Mouse (Mus musculus): ENCODE measurements at regions not wholly inside any gene's neighbourhood (a gene's known extent, or its start where the extent isn't known, plus 50 kb on each side); places are given as distances from the start of the nearest gene placed in this dataset.

DNA sequence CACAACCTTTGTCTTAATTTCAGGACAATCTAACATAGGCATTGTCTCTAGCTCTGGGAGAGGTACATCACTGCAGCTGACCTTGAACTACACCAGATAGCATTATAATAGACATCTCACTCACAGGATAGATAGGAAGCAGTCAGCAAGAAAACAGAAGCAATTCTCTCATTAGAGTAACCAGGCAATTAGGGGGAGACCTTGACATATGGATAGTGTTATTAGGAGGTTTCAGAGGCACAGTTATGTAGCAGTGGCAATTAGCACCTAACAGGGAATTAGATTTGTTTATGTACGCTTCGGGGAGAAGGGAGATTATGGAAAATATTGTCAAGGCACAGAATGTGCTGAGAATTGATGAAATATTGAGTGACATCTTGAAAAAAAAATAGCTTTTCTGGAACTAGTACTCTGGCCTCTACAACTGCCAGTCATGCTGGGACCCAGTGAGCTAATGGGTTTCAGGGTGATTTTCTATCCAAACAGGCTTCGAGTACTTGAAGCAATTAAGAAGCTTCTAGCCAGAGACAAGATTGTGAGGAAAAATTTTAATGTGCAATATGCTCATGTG lies 216.8 kb upstream of the Aco1 start:
- TF ChIP-seq POLR2A (IDR thresholded peaks at IDR 0.05; ENCODE audit: borderline replicate concordance, low read depth, low read length) (no peak), CTCF (IDR thresholded peaks at IDR 0.05; ENCODE audit: low read depth, low read length) (no peak)

DNA sequence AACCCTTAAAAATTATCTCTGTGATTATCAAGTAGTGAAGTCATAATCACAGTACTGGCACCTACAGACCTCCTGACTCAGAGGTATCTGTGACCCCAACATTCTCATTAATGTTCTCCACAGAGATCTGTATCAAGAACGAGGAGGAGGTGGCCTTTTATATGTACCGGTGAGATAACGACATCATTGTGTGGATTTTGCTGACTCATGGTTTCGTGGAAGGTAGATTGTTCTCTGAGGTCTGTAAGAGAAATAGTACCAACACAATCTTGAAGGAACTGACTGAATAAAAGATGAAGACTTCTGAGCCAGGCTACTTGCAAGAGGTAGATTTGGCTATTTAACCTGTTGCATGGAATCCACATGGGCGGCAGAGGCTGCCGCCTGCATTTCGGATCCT lies 216.3 kb upstream of the Aco1 start:
- Histone ChIP-seq H3K4me1 (ENCODE audit: control insufficient read depth, insufficient read depth, low read length) (no peaks in the 10 kb centered on the region), H3K4me3 (ENCODE audit: insufficient read depth, low read length) (no peak overlapping the region), H3K27ac (ENCODE audit: insufficient read depth, low read depth, low read length) (no peak overlapping the region)
- TF ChIP-seq CTCF (IDR thresholded peaks at IDR 0.05; ENCODE audit: low read depth, low read length) (no peak), POLR2A (IDR thresholded peaks at IDR 0.05; ENCODE audit: borderline replicate concordance, low read depth, low read length) (no peak)

More for the DNA sequence above, 216.8 kb upstream of the Aco1 start:
- Histone ChIP-seq H3K4me1 (ENCODE audit: control insufficient read depth, insufficient read depth, low read length) (no peaks in the 10 kb centered on the region), H3K27ac (ENCODE audit: insufficient read depth, low read depth, low read length) (no peak overlapping the region), H3K4me3 (ENCODE audit: insufficient read depth, low read length) (no peak overlapping the region)

DNA sequence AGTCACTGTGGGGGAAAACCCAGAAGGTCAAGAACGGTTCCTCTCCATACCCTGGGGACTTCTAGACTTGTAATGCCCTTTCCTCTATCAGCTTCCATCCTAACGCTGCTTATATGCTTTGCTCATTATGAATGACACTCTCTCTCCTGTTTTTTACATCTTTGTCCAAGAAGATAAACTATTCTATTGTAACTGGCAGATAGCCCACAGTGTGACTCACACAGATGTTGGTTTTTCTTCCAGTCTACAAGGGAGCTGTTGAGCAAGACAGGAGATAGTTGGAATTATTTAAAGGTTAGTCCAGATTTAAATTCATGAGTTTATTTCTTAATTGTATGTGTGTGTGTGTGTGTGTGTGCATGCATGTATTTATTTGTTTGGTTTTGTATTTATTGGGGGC lies 214.4 kb upstream of the Aco1 start:
- no peak overlapping the region for H3K4me3 ChIP-seq (ENCODE audit: insufficient read depth, low read length)
- no peak overlapping the region for H3K27ac ChIP-seq (ENCODE audit: insufficient read depth, low read depth, low read length)
- H3K4me1 ChIP-seq (ENCODE audit: control insufficient read depth, insufficient read depth, low read length), result no peaks in the 10 kb centered on the region
- no peak for TF ChIP-seq CTCF (IDR thresholded peaks at IDR 0.05; ENCODE audit: low read depth, low read length)
- no peak for TF ChIP-seq POLR2A (IDR thresholded peaks at IDR 0.05; ENCODE audit: borderline replicate concordance, low read depth, low read length)

DNA sequence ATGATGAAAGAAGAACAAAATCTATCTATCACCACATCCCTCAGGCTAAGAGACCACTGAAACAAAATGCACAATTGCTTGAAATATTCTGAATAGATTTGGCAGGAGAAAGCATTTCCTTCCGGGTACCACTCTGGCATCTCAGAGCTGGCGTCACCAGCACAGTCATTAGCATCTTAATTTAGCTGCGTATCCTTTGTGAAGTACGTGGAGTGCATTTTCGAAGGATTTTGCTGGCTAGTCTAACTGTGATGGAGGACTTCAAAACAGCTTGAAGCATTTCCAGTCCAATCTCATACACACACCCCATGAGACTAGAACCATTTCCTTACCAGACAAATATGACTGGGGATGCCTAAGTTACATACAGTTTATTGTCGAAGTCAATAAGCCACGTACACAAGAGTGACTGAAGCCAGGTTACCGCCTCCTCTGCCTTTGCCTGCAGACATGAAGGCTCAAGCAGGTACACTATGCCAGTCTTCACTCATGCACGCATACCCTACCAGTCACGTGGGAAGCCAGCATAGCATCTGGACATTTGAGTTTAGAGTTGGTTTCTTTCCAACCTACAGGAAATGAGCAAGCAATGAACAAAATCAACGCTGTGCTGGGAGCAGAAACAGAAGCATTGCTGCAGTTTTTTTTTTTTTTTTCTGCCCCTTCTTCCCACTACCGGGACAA lies 208.7 kb upstream of the Aco1 start:
- Histone ChIP-seq H3K27ac (ENCODE audit: insufficient read depth, low read depth, low read length) (no peak overlapping the region), H3K4me3 (ENCODE audit: insufficient read depth, low read length) (no peak overlapping the region), H3K4me1 (ENCODE audit: control insufficient read depth, insufficient read depth, low read length) (no peaks in the 10 kb centered on the region)
- TF ChIP-seq CTCF (IDR thresholded peaks at IDR 0.05; ENCODE audit: low read depth, low read length), result no peak

DNA sequence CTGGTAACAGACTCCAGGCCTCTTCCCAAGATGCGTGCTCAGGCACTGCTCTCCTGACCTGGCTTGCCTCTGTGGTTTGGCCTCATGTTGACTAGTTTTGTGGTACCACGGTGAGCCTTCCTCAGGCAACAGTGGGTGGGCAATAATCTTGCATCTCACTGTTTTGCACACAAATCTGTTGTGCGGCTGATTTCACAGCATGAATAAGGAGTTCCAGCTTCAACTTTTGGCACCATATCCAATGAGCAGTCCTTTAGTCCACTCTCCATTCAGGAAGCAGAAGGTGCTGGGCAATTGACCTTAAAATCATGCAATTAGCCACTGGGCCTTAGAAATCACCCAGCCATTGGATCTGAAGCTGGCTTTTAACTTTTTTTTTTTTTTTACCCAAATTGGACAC lies 184.2 kb upstream of the Aco1 start:
- TF ChIP-seq CTCF (IDR thresholded peaks at IDR 0.05; ENCODE audit: low read depth, low read length), result no peak
- TF ChIP-seq POLR2A (IDR thresholded peaks at IDR 0.05; ENCODE audit: borderline replicate concordance, low read depth, low read length), result no peak
- no peak overlapping the region for H3K4me3 ChIP-seq (ENCODE audit: insufficient read depth, low read length)
- H3K4me1 ChIP-seq (ENCODE audit: control insufficient read depth, insufficient read depth, low read length), result no peaks in the 10 kb centered on the region
- H3K27ac ChIP-seq (ENCODE audit: insufficient read depth, low read depth, low read length), result no peak overlapping the region

DNA sequence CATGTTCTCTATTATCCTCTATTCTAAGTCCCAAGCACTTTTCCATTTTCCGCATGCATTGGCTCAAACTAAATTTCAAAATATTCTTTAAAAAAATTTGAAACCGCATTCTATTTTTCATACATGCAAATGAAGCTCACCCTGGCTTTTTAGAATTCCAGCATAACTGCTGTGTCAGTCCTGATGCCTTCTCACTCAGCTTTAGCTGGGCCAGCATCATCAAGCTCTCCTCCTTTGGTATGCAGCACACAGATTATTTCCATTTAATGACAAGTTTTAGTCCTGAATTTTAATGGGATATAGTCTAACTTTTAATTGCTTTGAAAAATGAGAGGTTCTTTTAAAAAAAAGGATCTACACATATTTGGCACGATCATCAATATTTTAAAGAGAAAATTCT lies 174.9 kb upstream of the Aco1 start:
- Histone ChIP-seq H3K27ac (ENCODE audit: insufficient read depth, low read depth, low read length) (no peak overlapping the region), H3K4me1 (ENCODE audit: control insufficient read depth, insufficient read depth, low read length) (no peaks in the 10 kb centered on the region), H3K4me3 (ENCODE audit: insufficient read depth, low read length) (no peak overlapping the region)
- TF ChIP-seq POLR2A (IDR thresholded peaks at IDR 0.05; ENCODE audit: borderline replicate concordance, low read depth, low read length) (no peak), CTCF (IDR thresholded peaks at IDR 0.05; ENCODE audit: low read depth, low read length) (no peak)

DNA sequence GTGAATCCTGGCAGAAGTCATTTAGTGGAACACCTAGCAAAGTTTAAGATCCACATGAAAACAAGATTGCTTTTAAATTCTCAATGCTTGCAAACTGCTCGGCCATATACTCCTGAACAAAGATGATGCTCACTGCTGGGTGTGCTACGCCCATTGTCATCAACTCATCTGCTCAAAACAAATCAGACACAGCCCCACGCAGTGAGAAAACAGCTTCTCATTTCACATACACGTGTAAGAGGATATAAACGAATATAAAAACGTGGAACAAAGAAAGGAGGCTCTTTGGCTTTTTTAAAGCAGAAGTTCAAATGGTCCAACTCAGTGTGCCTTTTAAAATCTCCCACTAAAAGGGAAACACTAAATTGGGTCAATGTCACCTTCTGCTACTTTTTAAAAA lies 151.5 kb upstream of the Aco1 start:
- Histone ChIP-seq H3K4me3 (ENCODE audit: insufficient read depth, low read length) (no peak overlapping the region), H3K4me1 (ENCODE audit: control insufficient read depth, insufficient read depth, low read length) (no peaks in the 10 kb centered on the region), H3K27ac (ENCODE audit: insufficient read depth, low read depth, low read length) (no peak overlapping the region)
- TF ChIP-seq POLR2A (IDR thresholded peaks at IDR 0.05; ENCODE audit: borderline replicate concordance, low read depth, low read length) (no peak), CTCF (IDR thresholded peaks at IDR 0.05; ENCODE audit: low read depth, low read length) (no peak)

DNA sequence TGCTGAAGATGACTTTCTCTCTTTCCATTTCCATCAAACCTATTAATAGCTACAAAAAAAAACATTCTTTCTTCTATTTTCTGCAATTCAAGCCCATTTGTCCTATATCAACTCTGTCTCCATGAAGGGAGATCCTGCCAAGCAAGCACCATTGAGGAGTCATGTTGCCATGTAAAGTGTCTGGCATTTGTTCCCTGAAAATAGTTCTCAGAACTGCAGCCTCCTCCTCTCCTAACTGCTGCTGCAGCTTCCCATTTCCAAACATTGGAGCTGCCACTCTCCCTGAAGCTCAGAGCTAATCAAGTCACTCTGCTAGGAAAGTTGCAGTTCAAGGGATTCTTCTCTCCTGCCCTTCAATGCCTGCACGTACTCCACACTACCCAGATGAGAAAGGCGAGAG lies 151.0 kb upstream of the Aco1 start:
- Histone ChIP-seq H3K4me1 (ENCODE audit: control insufficient read depth, insufficient read depth, low read length) (no peaks in the 10 kb centered on the region), H3K4me3 (ENCODE audit: insufficient read depth, low read length) (no peak overlapping the region), H3K27ac (ENCODE audit: insufficient read depth, low read depth, low read length) (no peak overlapping the region)
- TF ChIP-seq CTCF (IDR thresholded peaks at IDR 0.05; ENCODE audit: low read depth, low read length) (no peak), POLR2A (IDR thresholded peaks at IDR 0.05; ENCODE audit: borderline replicate concordance, low read depth, low read length) (no peak)

DNA sequence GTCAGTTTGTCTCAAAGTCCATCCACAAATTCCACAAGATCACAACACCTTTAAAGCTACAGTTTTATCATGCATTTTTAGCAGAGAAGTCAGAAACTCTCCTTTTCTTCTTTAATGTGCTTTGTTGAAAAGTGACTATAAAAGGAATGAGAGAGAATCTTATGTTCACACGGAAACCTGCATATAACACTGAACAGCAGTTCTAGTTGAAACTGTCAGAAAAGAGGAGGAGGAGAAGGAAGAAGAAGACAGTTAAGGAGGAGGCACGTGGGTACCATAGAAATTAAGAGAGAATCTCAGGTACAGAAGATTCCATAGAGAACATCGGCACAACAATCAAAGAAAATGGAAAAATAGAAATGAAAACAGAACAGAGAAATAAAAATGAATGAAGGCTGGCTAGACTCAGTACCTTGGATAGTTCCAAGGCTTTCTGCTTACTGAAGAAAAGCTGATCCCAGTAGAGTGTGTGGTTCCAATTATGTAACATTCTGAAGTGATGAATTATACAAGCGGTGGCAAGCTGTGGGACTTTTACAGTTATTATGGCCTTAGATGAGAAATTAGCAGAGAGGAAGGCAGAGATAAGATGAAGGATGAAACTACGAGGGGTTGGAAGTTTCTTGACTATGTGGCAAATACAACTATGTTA lies 144.0 kb upstream of the Aco1 start:
- no peaks in the 10 kb centered on the region for H3K4me1 ChIP-seq (ENCODE audit: control insufficient read depth, insufficient read depth, low read length)
- no peak for TF ChIP-seq CTCF (IDR thresholded peaks at IDR 0.05; ENCODE audit: low read depth, low read length)
- TF ChIP-seq POLR2A (IDR thresholded peaks at IDR 0.05; ENCODE audit: borderline replicate concordance, low read depth, low read length), result no peak
- no peak overlapping the region for H3K27ac ChIP-seq (ENCODE audit: insufficient read depth, low read depth, low read length)
- H3K4me3 ChIP-seq (ENCODE audit: insufficient read depth, low read length), result no peak overlapping the region

DNA sequence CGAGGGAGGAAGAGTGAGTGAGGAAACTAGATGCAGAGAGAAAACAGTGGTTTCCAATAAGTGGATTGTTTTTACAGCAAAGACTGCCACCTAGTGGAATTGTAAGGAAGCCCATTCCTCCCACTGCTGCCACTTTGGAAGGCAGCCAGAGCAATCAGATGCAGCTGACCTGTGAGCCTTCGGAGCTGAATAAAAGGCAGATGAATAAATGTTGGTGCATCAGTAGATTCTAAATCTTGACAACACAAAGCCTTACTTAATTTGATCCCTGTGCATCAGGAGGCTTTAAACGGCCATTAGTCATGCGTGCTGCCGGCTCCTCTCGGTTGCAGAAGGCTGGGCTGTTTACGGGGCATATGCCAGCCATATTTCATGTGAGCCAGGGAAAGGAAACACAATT lies 128.2 kb upstream of the Aco1 start:
- no peak overlapping the region for H3K4me3 ChIP-seq (ENCODE audit: insufficient read depth, low read length)
- no peak for TF ChIP-seq POLR2A (IDR thresholded peaks at IDR 0.05; ENCODE audit: borderline replicate concordance, low read depth, low read length)
- TF ChIP-seq CTCF (IDR thresholded peaks at IDR 0.05; ENCODE audit: low read depth, low read length), result peak; percentile 44; the same call in 1 of the 2 replicates
- no peaks in the 10 kb centered on the region for H3K4me1 ChIP-seq (ENCODE audit: control insufficient read depth, insufficient read depth, low read length)
- H3K27ac ChIP-seq (ENCODE audit: insufficient read depth, low read depth, low read length), result no peak overlapping the region

Data from bone marrow macrophage, adult 2 months (primary cell).